31 mouse cellular contexts compared by ENCODE assay signal in the genomic region with DNA sequence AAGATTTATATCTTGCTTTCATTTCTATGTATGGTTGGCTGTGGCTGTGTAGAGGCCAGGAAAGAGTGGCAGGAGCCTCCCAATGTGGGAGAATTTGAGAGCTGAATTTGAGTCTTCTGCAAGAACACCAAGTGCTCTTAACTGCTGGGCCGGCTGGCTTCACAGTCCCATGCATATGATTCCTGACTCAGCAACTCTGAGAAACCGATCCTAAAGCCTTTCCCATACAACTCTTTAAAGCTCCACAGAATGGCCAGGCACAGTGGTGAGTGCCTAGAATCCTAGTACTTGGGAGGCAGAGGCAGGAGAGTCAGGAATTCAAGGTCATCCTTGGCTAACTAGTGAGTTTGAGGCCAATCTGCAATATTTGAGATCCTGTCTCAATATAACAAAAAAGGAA. TPM values are rescaled to one million over a fixed set of nuclear protein-coding genes. Genes with fewer than 3 reads are reported as not detected.
"Had no signal": no experiment of that assay in that cellular context is flagged by ENCODE, and none has a peak within 500 bp of the region (broad histone marks: within the 10 kb centered on the region; RNA-seq: fewer than 3 reads in every experiment).

No protein-coding gene starts in this region.

- H3K27ac ChIP-seq: heart, embryonic 10.5 days; heart, embryonic 13.5 days; heart, embryonic 15.5 days; hindbrain, embryonic 10.5 days; hindbrain, embryonic 12.5 days; hindbrain, embryonic 13.5 days; hindbrain, embryonic 14.5 days; hindbrain, embryonic 15.5 days; hindbrain, postnatal 0 days; intestine, embryonic 15.5 days; kidney, embryonic 15.5 days; kidney, postnatal 0 days; layer of hippocampus, adult 2 months; left cerebral cortex, adult 2 months had no signal

- H3K4me3 ChIP-seq: heart, embryonic 10.5 days; heart, embryonic 12.5 days; heart, embryonic 13.5 days; heart, embryonic 15.5 days; hindbrain, embryonic 10.5 days; hindbrain, embryonic 12.5 days; hindbrain, embryonic 13.5 days; hindbrain, embryonic 15.5 days; intestine, embryonic 15.5 days; kidney, embryonic 15.5 days; layer of hippocampus, adult 2 months; left cerebral cortex, adult 2 months had no signal

- H3K27me3 ChIP-seq: heart, embryonic 12.5 days; heart, embryonic 13.5 days; heart, embryonic 15.5 days; hindbrain, embryonic 12.5 days; hindbrain, embryonic 13.5 days; hindbrain, embryonic 15.5 days; intestine, embryonic 15.5 days; kidney, embryonic 15.5 days had no signal

- H3K4me1 ChIP-seq: hindbrain, embryonic 15.5 days had no signal

- H3K4me2 ChIP-seq: heart, embryonic 11.5 days; heart, embryonic 12.5 days; heart, embryonic 13.5 days; heart, embryonic 15.5 days; hindbrain, embryonic 12.5 days; hindbrain, embryonic 13.5 days; hindbrain, embryonic 14.5 days; hindbrain, embryonic 15.5 days; intestine, embryonic 15.5 days; kidney, embryonic 15.5 days had no signal

- H3K9ac ChIP-seq: heart, embryonic 12.5 days; heart, embryonic 13.5 days; heart, embryonic 15.5 days; hindbrain, embryonic 12.5 days; hindbrain, embryonic 13.5 days; hindbrain, embryonic 14.5 days; hindbrain, embryonic 15.5 days; intestine, embryonic 15.5 days; kidney, embryonic 15.5 days had no signal

- H3K36me3 ChIP-seq: heart, embryonic 10.5 days; heart, embryonic 12.5 days; heart, embryonic 13.5 days; heart, embryonic 15.5 days; hindbrain, embryonic 10.5 days; hindbrain, embryonic 12.5 days; hindbrain, embryonic 13.5 days; hindbrain, embryonic 15.5 days; intestine, embryonic 15.5 days; kidney, embryonic 15.5 days had no signal

- H3K9me3 ChIP-seq: heart, embryonic 10.5 days; heart, embryonic 13.5 days; heart, embryonic 15.5 days; hindbrain, embryonic 10.5 days; hindbrain, embryonic 12.5 days; hindbrain, embryonic 13.5 days; hindbrain, embryonic 15.5 days; intestine, embryonic 15.5 days; kidney, embryonic 15.5 days had no signal

- DNase-seq: heart, postnatal 10 days; heart, postnatal 14 days; heart, postnatal 36 days; heart, postnatal 4 days; kidney, adult 11 months; kidney, adult 2 months; kidney, adult 8-10 months; kidney, adult 9 months; kidney, postnatal 10 days; kidney, postnatal 14 days; kidney, postnatal 25 days; kidney, postnatal 36 days; kidney, postnatal 4 days; layer of hippocampus, adult 9-11 months; layer of hippocampus, postnatal 36 days had no signal

RNA-seq across cellular contexts. Expression of a gene that starts 23.6 kb away (rescaled TPM):
- total RNA-seq: heart, postnatal 36 days had no signal
